Mouse (Mus musculus) kidney, postnatal 36 days (tissue): ENCODE measurements around the gene Gm29289.
"Not testable (repeated sequence)": the region's sequence is repeated elsewhere in the genome, so short reads cannot be mapped to it uniquely, and the experiment has no call there.

Experiments
- DNase-seq, 2 experiments: peaks; one replicate each; pipeline ENCODE4 v3.0.0; 2021 to 2022; ENCODE audit warnings: mixed read lengths in 2 of 2

Gene Gm29289

GRCm38 (mm10) chrY:2932282-2932681 lies at the start of gene Gm29289:
Gene Gm29289 (plus strand): TSS chrY:2932582.
- not testable (repeated sequence) for DNase-seq

GRCm38 (mm10) chrY:2900689-2901088 lies 31.7 kb upstream of the Gm29289 start, which contains the start of gene Gm10352:
Gene Gm10352 (plus strand): TSS chrY:2900989.
- not testable (repeated sequence) for DNase-seq
